Comparison of ENCODE assay signal across 9 mouse cellular contexts in genomic region chr17:83632653-83633570, GRCm38 (mm10). TPM values are rescaled to one million over a fixed set of nuclear protein-coding genes. Genes with fewer than 3 reads are reported as not detected.
DNase-seq lines count a peak whose midpoint lies in the region; ATAC-seq and TF ChIP-seq lines count a peak whose summit lies in the region.
"Had no signal": no experiment of that assay in that cellular context is flagged by ENCODE, and none has a peak within 500 bp of the region (broad histone marks: within the 10 kb centered on the region; RNA-seq: fewer than 3 reads in every experiment).

No protein-coding gene starts in this region.

- H3K27me3 ChIP-seq in G1E (ENCODE audit: insufficient read depth, low read length): peaks cover 37% of the 10 kb centered on the region
- H3K27me3 ChIP-seq in forebrain, embryonic 14.5 days (replicated peaks; ENCODE audit: control insufficient read depth, insufficient read depth, low read length): peaks cover 47% of the 10 kb centered on the region

- H3K36me3 ChIP-seq in G1E (replicated peaks): no peaks in the 10 kb centered on the region
- H3K36me3 ChIP-seq in forebrain, embryonic 14.5 days (ENCODE audit: control insufficient read depth, insufficient read depth, low read length): no peaks in the 10 kb centered on the region

- peak; percentile 45 for DNase-seq in G1E (ENCODE audit: low spot score)
- DNase-seq in cerebellum, adult 11-12 months: peak; percentile 18
- DNase-seq in forebrain, embryonic 14.5 days (ENCODE audit: low spot score): peak; percentile 81
- DNase-seq in heart, postnatal 4 days: peak; percentile 77
- DNase-seq in layer of hippocampus, adult 2 months (ENCODE audit: low spot score in 2 of 2): peak; percentile 69 to 77
- peak; percentile 44 for DNase-seq in lung, adult 2 months
- DNase-seq in thymus, adult 18-20 months: peak; percentile 27 to 49

- H3K4me3 ChIP-seq in G1E (ENCODE audit: low read depth, low read length): no peak overlapping the region
- H3K4me3 ChIP-seq in forebrain, embryonic 14.5 days (ENCODE audit: low read depth, low read length): peak overlapping the region; percentile 54
- peak overlapping the region; percentile 61 for H3K4me3 ChIP-seq in layer of hippocampus, adult 2 months
- H3K4me3 ChIP-seq in lung, adult 2 months (replicated peaks; ENCODE audit: extremely low read depth, low read depth, low read length): no peak overlapping the region

- TF ChIP-seq POLR2A in lung, adult 2 months (IDR thresholded peaks at IDR 0.05; ENCODE audit: borderline replicate concordance, extremely low read depth, low read depth, low read length): no peak

- peak overlapping the region; percentile 87 for H3K4me2 ChIP-seq in forebrain, embryonic 14.5 days (ENCODE audit: low read length)

- 0 out of 2 replicates have a peak, but pooled peaks have one; percentile 28 for TF ChIP-seq CTCF in G1E (IDR thresholded peaks at IDR 0.05; ENCODE audit: low read depth, low read length)
- TF ChIP-seq CTCF in layer of hippocampus, adult 2 months (conservative IDR thresholded peaks at IDR 0.05): peak; percentile 83
- TF ChIP-seq CTCF in lung, adult 2 months (IDR thresholded peaks at IDR 0.05; ENCODE audit: insufficient read depth, low read length): peak; percentile 61

- H3K4me1 ChIP-seq in G1E (ENCODE audit: insufficient read depth, low read depth, low read length): peaks cover 17% of the 10 kb centered on the region
- peaks cover 8% of the 10 kb centered on the region; the same call in 1 of the 2 replicates for H3K4me1 ChIP-seq in forebrain, embryonic 14.5 days (ENCODE audit: control insufficient read depth, insufficient read depth, low read length)
- H3K4me1 ChIP-seq in lung, adult 2 months (ENCODE audit: control insufficient read depth, insufficient read depth, low read length): no peaks in the 10 kb centered on the region

- peak overlapping the region; percentile 57 for H3K9ac ChIP-seq in forebrain, embryonic 14.5 days (ENCODE audit: low read length)

- no peak overlapping the region for H3K27ac ChIP-seq in forebrain, embryonic 14.5 days (ENCODE audit: low read depth, low read length)
- H3K27ac ChIP-seq in layer of hippocampus, adult 2 months: peak overlapping the region; percentile 84
- H3K27ac ChIP-seq: macrophage had no signal

- peaks cover 23% of the 10 kb centered on the region for H3K9me3 ChIP-seq in G1E (replicated peaks)
- H3K9me3 ChIP-seq in forebrain, embryonic 14.5 days (replicated peaks; ENCODE audit: control insufficient read depth, low read length): no peaks in the 10 kb centered on the region

- no peak for ATAC-seq in G1E (ENCODE audit: extremely low read depth, insufficient number of reproducible peaks, low FRiP score, poor library complexity, severe bottlenecking)
- peak; percentile 8; the same call in 1 of the 2 replicates for ATAC-seq in forebrain, embryonic 14.5 days
- ATAC-seq in neutrophil, adult 5-6 weeks (ENCODE audit: extremely low read depth, insufficient number of reproducible peaks, low FRiP score, poor library complexity, severe bottlenecking): peak; percentile 67; the same call in 1 of the 2 replicates

- under 1% methylated on average over 24 of the region's 24 CpGs for WGBS in forebrain, embryonic 14.5 days
- WGBS in lung, adult 2 months: 2% methylated on average over 24 of the region's 24 CpGs

RNA-seq across cellular contexts. Expression of gene Kcng3, which starts 1.2 kb away (rescaled TPM):
- not detected in 2 replicates for total RNA-seq in G1E (2014; fragmentation: Nextera tagmentation)
- 0.05 and 0.17 TPM in 2 replicates for total RNA-seq in G1E (2017)
- not detected in 2 replicates for polyA plus RNA-seq in G1E (2012)
- polyA plus RNA-seq in forebrain, embryonic 14.5 days (2014; fragmentation: Nextera tagmentation; extraction: Ambion mirVana): not detected in 2 replicates
- total RNA-seq in heart, postnatal 4 days (2021): not detected
- total RNA-seq in layer of hippocampus, adult 2 months (2021): 10 to 100 TPM in 1 of 2 experiments, 1 to 10 TPM in 1; 9.7 to 11.7 TPM
- polyA plus RNA-seq in lung, adult 2 months (2012; rRNA removed): 0.03 and 0.05 TPM in 2 replicates
- not detected in 2 replicates for total RNA-seq in neutrophil, adult 5-6 weeks (2017)
- polyA plus RNA-seq: macrophage had no signal

Comparison
In these comparisons a context has a peak if more than half of its experiments do, and no peak if none do; other contexts are left out.
1. DNase-seq: peak in every context shown above with its lines; median percentile 81 in forebrain, embryonic 14.5 days; 77 in heart, postnatal 4 days; 73 in layer of hippocampus, adult 2 months; 45 in G1E; 44 in lung, adult 2 months; 38 in thymus, adult 18-20 months; 18 in cerebellum, adult 11-12 months.
2. H3K4me3 ChIP-seq: peak in forebrain, embryonic 14.5 days (single experiment) and layer of hippocampus, adult 2 months (single experiment); none in G1E (single experiment) and lung, adult 2 months (single experiment).
3. CTCF ChIP-seq: peak in every context shown above with its lines; median percentile 83 in layer of hippocampus, adult 2 months; 61 in lung, adult 2 months; 28 in G1E.
4. RNA of gene Kcng3, which starts 1.2 kb away (total RNA-seq): 9.7 to 11.7 TPM in layer of hippocampus, adult 2 months; 0.05 to 0.17 TPM in G1E, not detected in heart, postnatal 4 days and not detected in neutrophil, adult 5-6 weeks; every median in the first group is over 4 times any median in the second.